Mouse (Mus musculus) embryonic facial prominence, embryonic 15.5 days (tissue): ENCODE data around the gene 4933436I01Rik. TPM values are rescaled to one million over a fixed set of nuclear protein-coding genes. Genes with fewer than 3 reads are reported as not detected.

ENCODE experiments used
- ATAC-seq: fragments of 200-750 bp; cut with Nextera tagmentation; 2 replicates; pipeline ENCODE4 v1.8.0; 2017; ENCODE audit warnings: low read depth, moderate TSS enrichment; ENCODE audit not compliant: insufficient number of reproducible peaks, low FRiP score, low TSS enrichment
- H3K27ac ChIP-seq: fragments of 300-500 bp; sonication (generic); replicated peaks from 2 replicates; pipeline ENCODE4 v1.5.1; 2015; ENCODE audit warnings: mild to moderate bottlenecking, inconsistent platforms
- H3K27me3 ChIP-seq: fragments of 300-500 bp; sonication (generic); 2 replicates; pipeline ENCODE4 v1.6.1; 2015; ENCODE audit warnings: inconsistent platforms
- H3K36me3 ChIP-seq: fragments of 300-500 bp; sonication (generic); 2 replicates; pipeline ENCODE4 v1.6.1; 2015; ENCODE audit warnings: mild to moderate bottlenecking, inconsistent platforms
- H3K4me1 ChIP-seq: fragments of 300-500 bp; sonication (generic); 2 replicates; pipeline ENCODE4 v1.6.1; 2015; ENCODE audit warnings: inconsistent platforms
- H3K4me2 ChIP-seq: fragments of 300-500 bp; sonication (generic); replicated peaks from 2 replicates; pipeline ENCODE4 v1.6.1; 2015; ENCODE audit warnings: mild to moderate bottlenecking, inconsistent platforms
- H3K4me3 ChIP-seq: fragments of 300-500 bp; sonication (generic); replicated peaks from 2 replicates; pipeline ENCODE4 v1.5.1; 2015; ENCODE audit warnings: mild to moderate bottlenecking, inconsistent platforms
- H3K9ac ChIP-seq: fragments of 300-500 bp; sonication (generic); 2 replicates; pipeline ENCODE4 v1.6.1; 2015; ENCODE audit warnings: inconsistent platforms
- H3K9me3 ChIP-seq: fragments of 300-500 bp; sonication (generic); replicated peaks from 2 replicates; pipeline ENCODE4 v1.6.1; 2016; ENCODE audit warnings: inconsistent platforms
- WGBS: fragments of 180-500 bp; shearing (Covaris S2); methylation state at CpG from one replicate; pipeline ENCODE4 v1.1.7; 2015; 5-methylcytosine and 5-hydroxymethylcytosine counted together
- polyA plus RNA-seq: library from polyadenylated mRNA; unstranded; fragments of >200 nt; fragmentation: Nextera tagmentation; extraction: Ambion mirVana; gene quantifications from 2 replicates; pipeline ENCODE4 v1.2.1, GENCODE M21; 2015

Gene 4933436I01Rik
- not detected in 2 replicates for polyA plus RNA-seq

- WGBS: 44% methylated on average over 1 of the region's 1 CpGs
- Histone ChIP-seq H3K9me3 (no peaks in the 10 kb centered on the region), H3K9ac (no peak within 1 kb of the TSS), H3K4me3 (no peak within 1 kb of the TSS), H3K4me1 (no peaks in the 10 kb centered on the region), H3K4me2 (no peak within 1 kb of the TSS), H3K27ac (no peak within 1 kb of the TSS), H3K36me3 (no peaks in the 10 kb centered on the region), H3K27me3 (no peaks in the 10 kb centered on the region)
- ATAC-seq: no peak
Measured at GRCm38 (mm10) chrX:67921350-67921749, at the start of gene 4933436I01Rik. Gene 4933436I01Rik (minus strand): TSS chrX:67921450.

- no peak overlapping the region for H3K27ac ChIP-seq
- H3K9me3 ChIP-seq: no peaks in the 10 kb centered on the region
- no peak overlapping the region for H3K4me2 ChIP-seq
- no peaks in the 10 kb centered on the region for H3K4me1 ChIP-seq
- no peaks in the 10 kb centered on the region for H3K36me3 ChIP-seq
- WGBS: 55% methylated on average over 1 of the region's 1 CpGs
- no peak overlapping the region for H3K4me3 ChIP-seq
- no peak for ATAC-seq
- no peaks in the 10 kb centered on the region for H3K27me3 ChIP-seq
- no peak overlapping the region for H3K9ac ChIP-seq
Measured at GRCm38 (mm10) chrX:67924769-67925470, 3.7 kb upstream of the 4933436I01Rik start.

GRCm38 (mm10) chrX:67883406-67883805 lies 37.8 kb downstream of the 4933436I01Rik start:
- no peak for ATAC-seq
- Histone ChIP-seq H3K27me3 (no peaks in the 10 kb centered on the region), H3K9ac (no peak overlapping the region), H3K4me3 (no peak overlapping the region), H3K4me2 (no peak overlapping the region), H3K36me3 (no peaks in the 10 kb centered on the region), H3K27ac (no peak overlapping the region), H3K4me1 (no peaks in the 10 kb centered on the region), H3K9me3 (no peaks in the 10 kb centered on the region)
- WGBS: 67% methylated on average over 3 of the region's 3 CpGs

Other genes starting within 250 kb of the 4933436I01Rik start
- gene Gm1140, start 227.9 kb downstream of the 4933436I01Rik start, polyA plus RNA-seq: not detected in 2 replicates
- gene Gm14692, start 225.8 kb downstream of the 4933436I01Rik start, polyA plus RNA-seq: not detected in 2 replicates